Mouse (Mus musculus) megakaryocyte, embryonic 14.5 days (primary cell): ENCODE data around the gene Ep300. TPM values are rescaled to one million over a fixed set of nuclear protein-coding genes. Genes with fewer than 3 reads are reported as not detected.

Source experiments
- H3K27me3 ChIP-seq: replicated peaks from 2 replicates; pipeline ENCODE3; 2012; ENCODE audit warnings: inconsistent platforms
- H3K36me3 ChIP-seq: replicated peaks from 2 replicates; pipeline ENCODE3; 2012; ENCODE audit warnings: low read length, inconsistent platforms, mixed read lengths
- H3K4me1 ChIP-seq: 2 replicates; pipeline ENCODE4 v1.6.1; 2012; ENCODE audit warnings: inconsistent platforms
- H3K4me3 ChIP-seq: replicated peaks from 2 replicates; pipeline ENCODE3; 2012; ENCODE audit warnings: moderate library complexity, mild to moderate bottlenecking, inconsistent platforms
- H3K9me3 ChIP-seq: 2 replicates; pipeline ENCODE4 v1.6.1; 2012; ENCODE audit warnings: inconsistent platforms
- FLI1 ChIP-seq: IDR thresholded peaks from 2 replicates; pipeline ENCODE4 v1.6.1; 2012; ENCODE audit warnings: low read length, inconsistent platforms, mixed read lengths
- GATA1 ChIP-seq: IDR thresholded peaks from 3 replicates; pipeline ENCODE4 v1.6.1; 2012; ENCODE audit warnings: mixed read lengths, low read length, inconsistent platforms, borderline replicate concordance
- polyA plus RNA-seq: library from polyadenylated mRNA; stranded (reverse); fragments of >175 nt; gene quantifications from 2 replicates; pipeline ENCODE4 v1.2.3, GENCODE M21; 2012; ENCODE audit warnings: low replicate concordance; ENCODE audit not compliant: insufficient read depth

Ep300 gene
- polyA plus RNA-seq, 1 experiment, result 8.5 TPM

DNA sequence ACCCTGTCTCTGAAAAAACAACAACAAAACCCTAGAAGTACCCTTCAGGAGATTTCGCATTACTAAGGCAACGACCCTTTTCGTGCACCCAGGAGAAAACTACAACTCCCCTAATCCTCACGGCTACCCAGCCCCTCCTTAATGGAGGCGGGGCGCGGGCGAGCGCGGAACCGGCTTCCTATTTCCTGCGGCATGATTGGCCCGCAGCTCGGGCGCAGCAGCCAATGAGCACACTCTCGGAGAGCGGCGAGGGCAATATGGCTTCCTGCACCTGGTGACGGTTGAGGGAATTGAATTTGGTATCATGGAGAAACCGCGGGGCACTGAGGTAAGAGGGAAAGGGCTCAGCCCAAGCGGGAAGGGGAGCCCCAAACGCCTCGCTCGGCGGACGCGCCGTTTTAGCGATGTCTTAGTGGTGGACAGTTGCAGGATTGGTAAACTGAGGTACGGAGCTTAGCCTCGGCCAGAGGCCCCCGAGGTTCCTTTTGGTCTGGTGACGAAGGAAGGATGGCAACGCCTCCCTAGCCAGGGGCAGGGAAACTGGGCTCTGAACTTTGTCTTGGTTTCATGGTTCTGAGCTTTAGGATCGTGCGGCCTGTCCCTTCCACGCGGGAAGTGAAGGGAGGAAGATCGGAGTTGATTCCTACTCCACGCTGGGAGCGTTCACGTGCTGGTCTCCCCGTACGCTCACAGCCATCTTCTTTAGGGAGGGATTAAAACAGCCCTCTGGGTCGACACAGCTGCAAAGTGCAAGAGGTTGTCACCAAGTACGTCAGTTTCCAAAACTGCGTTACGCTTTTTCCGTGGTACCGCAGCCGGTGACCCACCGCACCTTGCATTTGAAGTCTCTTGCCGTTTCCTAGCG is 78.8 kb downstream of the Ep300 start, which contains the start of gene L3mbtl2:
Gene L3mbtl2, plus strand, starts transcription at position 193 of the 865 bp plus-strand sequence.
- Histone ChIP-seq H3K9me3 (no peaks in the 10 kb centered on the region), H3K4me3 (peak within 1 kb of the TSS; percentile 98), H3K27me3 (no peaks in the 10 kb centered on the region), H3K4me1 (peaks cover 25% of the 10 kb centered on the region), H3K36me3 (peaks cover 22% of the 10 kb centered on the region)
- no peak for TF ChIP-seq GATA1
- no peak for TF ChIP-seq FLI1

DNA sequence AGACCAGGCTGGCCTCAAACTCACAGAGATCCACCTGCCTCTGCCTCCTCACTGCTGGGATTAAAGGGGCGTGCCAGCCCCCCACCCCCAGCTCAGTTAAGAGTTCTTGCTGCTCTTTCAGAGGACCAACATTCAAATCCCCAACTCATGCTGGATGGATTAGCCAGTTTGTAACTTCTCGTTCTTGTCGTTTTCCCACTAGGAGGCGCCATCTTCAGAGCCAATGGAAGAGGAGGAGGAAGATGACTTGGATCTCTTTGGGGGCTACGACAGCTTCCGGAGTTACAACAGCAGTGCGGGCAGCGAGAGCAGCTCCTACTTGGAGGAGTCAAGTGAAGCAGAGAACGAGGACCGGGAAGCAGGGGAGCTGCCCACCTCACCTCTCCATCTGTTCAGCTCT is 81.8 kb downstream of the Ep300 start:
- H3K36me3 ChIP-seq, result peaks cover 50% of the 10 kb centered on the region
- TF ChIP-seq GATA1 (no peak), FLI1 (no peak)
- no peaks in the 10 kb centered on the region for H3K27me3 ChIP-seq
- peaks cover 25% of the 10 kb centered on the region for H3K4me1 ChIP-seq
- H3K9me3 ChIP-seq, result no peaks in the 10 kb centered on the region
- no peak overlapping the region for H3K4me3 ChIP-seq

DNA sequence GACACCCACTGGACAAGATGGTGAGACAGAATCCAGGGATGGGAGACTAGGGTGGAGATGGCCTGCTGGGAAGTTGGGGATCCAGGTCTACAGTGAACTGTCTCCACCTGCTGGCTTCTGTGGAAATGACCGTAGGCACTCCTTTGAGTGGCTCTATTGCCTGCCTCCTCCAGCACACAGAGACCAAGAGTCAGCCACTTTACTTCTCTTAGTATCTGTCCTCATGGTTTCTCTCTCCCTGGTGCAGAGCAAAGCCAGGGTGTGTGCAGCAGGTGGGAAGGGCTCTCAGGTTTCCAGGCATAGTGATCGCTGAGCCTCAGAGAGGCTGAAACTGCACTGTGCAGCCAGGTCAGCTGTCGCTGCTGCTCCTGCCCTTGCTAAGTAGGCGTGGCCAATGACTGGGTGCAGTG is 85.1 kb downstream of the Ep300 start:
- Histone ChIP-seq H3K27me3 (no peaks in the 10 kb centered on the region), H3K4me3 (no peak overlapping the region), H3K4me1 (peaks cover 17% of the 10 kb centered on the region), H3K9me3 (no peaks in the 10 kb centered on the region), H3K36me3 (peaks cover 77% of the 10 kb centered on the region)
- TF ChIP-seq FLI1 (no peak), GATA1 (no peak)

DNA sequence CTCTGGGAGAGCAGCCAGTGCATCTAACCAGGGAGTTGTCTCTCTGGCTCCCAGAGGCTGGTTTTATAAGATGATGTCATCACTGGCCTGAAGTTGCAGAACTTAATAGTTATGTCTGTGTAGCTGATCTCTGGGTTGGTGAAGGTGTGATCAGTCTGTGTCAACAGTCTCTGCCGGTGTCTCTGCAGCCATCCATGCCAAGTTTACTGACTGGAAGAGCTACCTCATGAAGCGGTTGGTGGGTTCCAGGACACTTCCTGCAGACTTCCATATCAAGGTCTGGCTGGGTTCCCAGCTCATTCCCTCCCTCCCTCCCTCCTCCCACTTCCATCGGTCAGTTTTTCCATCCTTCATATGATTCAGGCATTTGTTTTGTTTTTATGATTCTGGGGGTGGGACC is 91.5 kb downstream of the Ep300 start:
- Histone ChIP-seq H3K27me3 (no peaks in the 10 kb centered on the region), H3K9me3 (no peaks in the 10 kb centered on the region), H3K36me3 (peaks cover 87% of the 10 kb centered on the region), H3K4me3 (no peak overlapping the region), H3K4me1 (peaks cover 16% of the 10 kb centered on the region)
- TF ChIP-seq FLI1 (no peak), GATA1 (no peak)

DNA sequence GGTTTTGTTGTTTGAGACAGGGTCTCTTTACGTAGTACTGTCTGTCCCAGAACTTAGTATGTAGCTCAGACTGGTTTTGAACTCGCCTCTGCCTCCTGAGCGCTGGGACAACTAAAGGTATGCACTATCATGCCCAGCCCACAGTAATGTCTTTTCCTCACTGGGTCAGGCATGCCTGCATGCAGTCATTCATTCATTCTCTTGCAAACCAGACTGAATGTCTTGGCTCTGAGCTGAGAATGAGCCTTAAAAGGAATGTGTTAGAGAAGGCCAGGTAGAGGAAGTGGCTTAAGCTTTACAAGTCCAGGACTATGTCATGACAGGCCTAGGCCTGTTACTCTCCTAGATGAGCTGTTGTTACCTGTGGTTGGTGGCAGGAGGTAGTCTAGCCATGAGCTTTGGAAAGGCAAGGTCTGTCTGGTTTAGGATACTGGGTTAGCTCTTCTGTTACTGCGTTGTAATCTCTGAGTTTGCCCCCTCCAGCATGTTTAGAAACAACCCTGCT is 95.2 kb downstream of the Ep300 start:
- Histone ChIP-seq H3K4me1 (peaks cover 16% of the 10 kb centered on the region), H3K27me3 (no peaks in the 10 kb centered on the region), H3K36me3 (peaks cover 93% of the 10 kb centered on the region), H3K4me3 (no peak overlapping the region), H3K9me3 (no peaks in the 10 kb centered on the region)
- TF ChIP-seq GATA1 (no peak), FLI1 (no peak)

DNA sequence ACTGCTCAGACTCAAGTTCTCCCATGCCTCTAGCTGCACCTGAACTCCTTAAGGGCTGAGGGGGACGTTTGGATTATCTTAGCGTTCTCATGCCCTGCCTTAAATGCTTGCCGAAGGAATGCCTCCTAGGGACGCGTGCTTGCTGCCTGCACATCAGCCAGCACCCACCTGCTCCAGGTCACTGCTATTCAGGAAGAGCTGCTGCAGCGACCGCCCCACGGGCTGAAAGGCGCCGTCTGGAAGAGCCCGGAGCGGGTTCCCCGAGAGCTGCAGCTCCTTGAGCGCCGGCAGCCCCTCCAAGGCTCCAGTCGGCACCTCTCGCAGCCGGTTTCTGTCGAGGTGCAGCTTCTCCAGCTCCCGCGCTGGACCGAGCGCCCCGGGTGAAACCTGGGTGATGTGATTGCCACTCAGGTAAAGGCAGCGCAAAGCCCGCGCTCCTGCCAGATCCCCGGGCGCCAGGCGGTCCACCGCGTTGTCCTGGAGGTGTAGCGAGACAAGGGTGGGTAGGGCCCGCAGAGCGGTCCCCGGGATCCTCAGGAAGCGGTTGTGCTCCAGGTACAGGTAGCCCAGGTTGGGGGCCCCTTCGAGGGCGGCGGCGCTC is 108.3 kb downstream of the Ep300 start:
- Histone ChIP-seq H3K9me3 (no peaks in the 10 kb centered on the region), H3K4me1 (peaks cover 40% of the 10 kb centered on the region), H3K36me3 (peaks cover 11% of the 10 kb centered on the region), H3K4me3 (peak overlapping the region; percentile 93), H3K27me3 (peaks cover 72% of the 10 kb centered on the region)
- TF ChIP-seq GATA1, result no peak

DNA sequence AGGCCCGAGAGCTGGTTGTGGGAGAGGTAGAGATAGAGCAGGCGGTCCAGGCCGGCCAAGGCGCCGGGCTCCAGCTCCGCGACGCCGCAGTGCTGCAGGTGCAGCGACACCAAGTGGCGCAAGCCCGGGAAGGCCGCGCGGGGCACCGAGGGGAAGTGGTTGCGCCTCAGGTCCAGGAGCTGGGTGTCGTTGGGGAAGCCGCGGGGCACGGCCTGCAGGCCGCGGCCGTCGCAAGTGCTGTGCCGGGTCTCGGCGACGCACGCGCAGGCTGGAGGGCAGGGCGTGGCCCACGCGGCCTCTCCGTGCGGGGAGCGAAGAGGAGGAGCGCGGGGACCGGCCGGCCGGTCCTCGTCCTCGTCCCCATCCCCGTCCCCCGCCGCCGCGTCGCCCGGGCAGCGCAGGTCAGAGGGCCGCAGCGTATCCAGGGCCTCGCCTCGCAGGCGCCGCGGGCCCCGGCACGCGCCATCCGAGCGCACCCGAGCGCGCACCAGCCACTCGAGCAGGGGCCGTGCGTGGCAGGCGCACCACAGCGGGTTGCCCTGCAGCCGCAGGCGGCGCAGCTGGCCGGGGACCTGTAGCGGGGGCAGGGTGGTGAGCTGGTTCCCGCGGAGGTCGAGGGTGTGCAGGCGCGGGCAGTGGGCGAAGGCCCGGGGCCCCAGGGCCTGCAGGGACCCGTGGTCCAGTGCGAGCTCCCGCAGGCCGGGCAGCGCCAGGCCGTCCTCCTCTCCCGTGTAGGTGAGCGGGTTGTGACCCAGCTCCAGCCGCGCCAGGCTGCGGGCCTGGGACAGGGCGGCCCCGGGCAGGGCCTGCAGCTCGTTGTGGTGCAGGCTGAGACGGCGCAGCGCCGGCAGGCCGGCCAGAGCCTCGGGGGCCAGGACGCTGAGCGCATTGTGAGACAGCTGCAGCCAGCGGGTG is 109.1 kb downstream of the Ep300 start:
- peak overlapping the region; percentile 93 for H3K4me3 ChIP-seq
- no peaks in the 10 kb centered on the region for H3K9me3 ChIP-seq
- TF ChIP-seq GATA1, result no peak
- no peak for TF ChIP-seq FLI1
- H3K36me3 ChIP-seq, result peaks cover 4% of the 10 kb centered on the region
- H3K4me1 ChIP-seq, result peaks cover 40% of the 10 kb centered on the region
- H3K27me3 ChIP-seq, result peaks cover 75% of the 10 kb centered on the region

DNA sequence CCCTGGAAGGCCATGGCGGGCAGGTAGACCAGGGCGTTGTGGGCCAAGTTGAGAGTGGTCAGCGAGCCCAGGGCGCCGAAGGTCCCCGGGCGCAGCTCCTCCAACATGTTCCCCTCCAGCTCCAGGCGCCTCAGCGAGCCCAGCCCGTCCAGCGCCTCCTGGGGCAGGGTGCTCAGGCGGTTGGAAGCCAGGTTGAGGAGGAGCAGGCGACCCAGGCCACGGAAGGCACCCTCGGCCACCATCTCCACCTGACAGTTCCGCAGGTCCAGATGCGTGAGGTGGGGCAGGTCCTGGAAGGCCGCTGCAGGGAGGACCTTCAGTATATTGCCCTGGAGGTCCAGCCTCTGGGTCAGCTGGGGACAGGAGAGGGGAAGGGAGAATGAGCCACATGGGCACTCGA is 109.7 kb downstream of the Ep300 start:
- Histone ChIP-seq H3K36me3 (no peaks in the 10 kb centered on the region), H3K4me3 (peak overlapping the region; percentile 93), H3K4me1 (peaks cover 40% of the 10 kb centered on the region), H3K27me3 (peaks cover 72% of the 10 kb centered on the region), H3K9me3 (no peaks in the 10 kb centered on the region)
- TF ChIP-seq FLI1 (no peak), GATA1 (no peak)

DNA sequence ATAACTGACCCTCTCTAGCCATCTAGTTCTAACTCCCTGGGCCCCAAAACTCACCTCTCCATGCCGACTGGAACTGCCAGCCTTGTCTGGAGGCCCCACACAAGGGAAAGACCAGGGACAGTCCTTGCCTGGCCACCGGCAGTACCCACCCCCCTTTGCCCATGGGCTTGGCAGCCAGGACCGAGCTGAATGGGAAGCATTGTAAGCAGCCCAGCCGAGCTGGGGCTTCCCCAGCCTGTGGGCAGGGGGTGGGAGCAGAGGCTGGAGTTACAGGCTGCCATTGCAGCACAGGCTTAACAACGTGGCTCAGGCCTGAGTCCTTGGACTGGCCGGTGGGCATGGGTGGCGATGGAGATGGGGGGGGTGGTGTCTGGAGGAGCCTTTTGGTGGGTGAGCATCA is 112.0 kb downstream of the Ep300 start, which contains the start of gene Chadl:
Gene Chadl, minus strand, starts transcription at position 113 of the 400 bp plus-strand sequence.
- peaks cover 3% of the 10 kb centered on the region for H3K36me3 ChIP-seq
- peaks cover 58% of the 10 kb centered on the region for H3K27me3 ChIP-seq
- H3K9me3 ChIP-seq, result no peaks in the 10 kb centered on the region
- H3K4me3 ChIP-seq, result no peak within 1 kb of the TSS
- TF ChIP-seq GATA1 (no peak), FLI1 (no peak)
- H3K4me1 ChIP-seq, result peaks cover 32% of the 10 kb centered on the region
